Mouse (Mus musculus): Measurements from ENCODE around the gene Unc13b. TPM values are rescaled to one million over a fixed set of nuclear protein-coding genes. Genes with fewer than 3 reads are reported as not detected.

Gene Unc13b
- polyA plus RNA-seq, 1 experiment from 2014 or later = 19.2 TPM

DNA sequence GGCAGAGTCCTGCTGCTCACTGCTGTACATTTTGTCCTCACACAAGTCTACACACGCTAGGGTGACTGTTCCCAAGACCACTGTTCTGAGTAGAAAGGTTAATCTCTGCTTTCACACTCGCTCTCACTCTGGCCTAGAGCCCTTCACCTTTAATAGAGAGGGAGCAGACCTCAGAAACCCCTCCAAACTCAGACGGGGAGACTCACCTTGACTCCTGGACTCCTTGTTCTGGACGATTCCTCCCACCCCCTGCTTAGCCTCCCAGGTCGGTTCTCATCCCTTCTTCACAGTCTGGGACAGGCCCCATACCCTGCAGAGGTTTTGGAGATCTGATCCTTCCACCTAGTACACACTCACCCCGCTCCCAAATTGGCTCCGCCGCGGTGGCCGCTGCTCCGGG, 19.1 kb upstream of the Unc13b start:
- 3% methylated on average over 11 of the region's 11 CpGs for WGBS
- Histone ChIP-seq H3K9ac (peak overlapping the region; percentile 82), H3K4me1 (replicated peaks) (peaks cover 49% of the 10 kb centered on the region), H3K4me2 (peak overlapping the region; percentile 82), H3K9me3 (no peaks in the 10 kb centered on the region), H3K27ac (replicated peaks) (peak overlapping the region; percentile 82), H3K36me3 (peaks cover 17% of the 10 kb centered on the region), H3K4me3 (peak overlapping the region; percentile 94), H3K27me3 (no peaks in the 10 kb centered on the region)
- no peak for ATAC-seq (ENCODE audit: low FRiP score, low read depth)

DNA sequence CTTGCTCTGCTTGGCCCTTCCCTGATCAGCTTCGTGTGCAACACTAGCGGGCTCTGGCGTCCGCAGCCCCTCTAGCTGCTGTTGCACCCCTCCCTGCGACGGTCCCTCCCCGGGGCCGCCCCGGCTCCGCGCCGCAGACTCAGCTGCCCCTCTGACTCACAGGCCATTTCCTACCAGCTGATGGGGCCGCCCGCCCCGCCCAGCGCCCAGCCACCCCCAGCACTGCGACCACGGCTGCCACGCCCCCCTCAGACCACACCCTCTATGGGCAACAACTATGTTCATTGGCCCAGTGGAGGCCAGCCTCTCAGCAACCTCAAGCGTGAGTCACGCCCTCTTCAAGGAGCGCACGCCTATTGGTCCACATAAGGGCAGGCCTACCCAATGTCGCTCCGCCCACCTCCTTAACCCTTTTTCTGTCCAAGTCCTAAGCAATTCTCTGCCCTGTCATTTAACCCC, 18.6 kb upstream of the Unc13b start:
- peaks cover 54% of the 10 kb centered on the region for H3K4me1 ChIP-seq (replicated peaks)
- ATAC-seq (ENCODE audit: low FRiP score, low read depth) = peak; percentile 96

DNA sequence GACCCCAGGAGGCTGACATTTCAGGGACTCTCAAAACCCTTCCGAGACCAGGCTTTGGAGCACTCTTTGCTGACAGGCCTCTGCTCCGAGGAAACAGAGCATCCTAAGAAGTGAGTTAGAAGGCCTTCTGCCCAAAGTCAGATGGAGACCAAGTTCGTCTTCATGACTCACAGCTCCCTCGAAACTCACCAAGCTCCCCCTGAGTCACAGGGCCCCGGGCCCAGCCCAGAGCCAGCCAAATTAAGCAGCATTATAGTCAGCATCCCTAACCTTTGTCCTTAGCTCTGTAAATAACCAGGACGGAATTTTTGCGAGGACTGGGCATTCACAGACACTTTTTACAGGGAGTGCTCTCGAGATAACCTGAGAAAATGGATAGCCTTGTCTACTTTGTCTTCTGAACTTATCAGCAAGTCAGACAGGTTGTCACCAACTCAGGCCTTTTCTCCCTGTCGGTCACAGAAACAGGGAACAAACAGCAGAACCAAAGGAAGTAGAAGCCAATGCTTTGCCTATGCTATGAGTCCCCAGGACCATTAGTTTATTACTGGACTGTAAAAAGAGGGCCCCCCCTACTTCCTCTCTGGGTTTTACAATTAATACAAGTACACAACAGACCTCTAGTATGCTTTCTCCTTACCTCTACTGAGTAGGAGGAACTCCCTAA, 17.7 kb upstream of the Unc13b start:
- Histone ChIP-seq H3K4me3 (no peak overlapping the region), H3K27ac (replicated peaks) (0 out of 2 replicates have a peak overlapping the region, but pooled peaks have one; percentile 22), H3K27me3 (no peaks in the 10 kb centered on the region), H3K9me3 (no peaks in the 10 kb centered on the region), H3K36me3 (peaks cover 4% of the 10 kb centered on the region; the same call in 1 of the 2 replicates), H3K4me2 (no peak overlapping the region), H3K9ac (no peak overlapping the region), H3K4me1 (replicated peaks) (peaks cover 57% of the 10 kb centered on the region)
- ATAC-seq (ENCODE audit: low FRiP score, low read depth) = no peak
- 70% methylated on average over 9 of the region's 9 CpGs for WGBS

More for the DNA sequence above, 18.6 kb upstream of the Unc13b start:
- H3K27ac ChIP-seq (replicated peaks) = peak overlapping the region; percentile 82
- no peaks in the 10 kb centered on the region for H3K27me3 ChIP-seq
- 2% methylated on average over 23 of the region's 25 CpGs for WGBS
- no peaks in the 10 kb centered on the region for H3K9me3 ChIP-seq
- peak overlapping the region; percentile 94 for H3K4me3 ChIP-seq
- H3K36me3 ChIP-seq = peaks cover 12% of the 10 kb centered on the region
- H3K4me2 ChIP-seq = peak overlapping the region; percentile 82
- peak overlapping the region; percentile 82 for H3K9ac ChIP-seq

- Histone ChIP-seq H3K4me2 (peak overlapping the region; percentile 93), H3K9me3 (no peaks in the 10 kb centered on the region), H3K4me3 (peak overlapping the region; percentile 73), H3K4me1 (replicated peaks) (peaks cover 46% of the 10 kb centered on the region), H3K27ac (replicated peaks) (peak overlapping the region; percentile 83), H3K27me3 (no peaks in the 10 kb centered on the region), H3K9ac (0 out of 2 replicates have a peak overlapping the region, but pooled peaks have one; percentile 12), H3K36me3 (no peaks in the 10 kb centered on the region)
- peak; percentile 59 for ATAC-seq (ENCODE audit: low FRiP score, low read depth)
- WGBS = 7% methylated on average over 7 of the region's 7 CpGs
These were observed 15.0 kb upstream of the Unc13b start for GRCm38 (mm10) chr4:43043644-43044357.

- no peak for ATAC-seq (ENCODE audit: low FRiP score, low read depth)
- H3K4me3 ChIP-seq = peak overlapping the region; percentile 73
- peaks cover 37% of the 10 kb centered on the region for H3K4me1 ChIP-seq (replicated peaks)
- peak overlapping the region; percentile 66; the same call in 1 of the 2 replicates for H3K9ac ChIP-seq
- H3K36me3 ChIP-seq = no peaks in the 10 kb centered on the region
- H3K27ac ChIP-seq (replicated peaks) = peak overlapping the region; percentile 83
- H3K4me2 ChIP-seq = peak overlapping the region; percentile 93
- no peaks in the 10 kb centered on the region for H3K27me3 ChIP-seq
- H3K9me3 ChIP-seq = no peaks in the 10 kb centered on the region
- WGBS = 0% methylated on average over 4 of the region's 4 CpGs
These were observed 14.1 kb upstream of the Unc13b start for GRCm38 (mm10) chr4:43044673-43045072.

DNA sequence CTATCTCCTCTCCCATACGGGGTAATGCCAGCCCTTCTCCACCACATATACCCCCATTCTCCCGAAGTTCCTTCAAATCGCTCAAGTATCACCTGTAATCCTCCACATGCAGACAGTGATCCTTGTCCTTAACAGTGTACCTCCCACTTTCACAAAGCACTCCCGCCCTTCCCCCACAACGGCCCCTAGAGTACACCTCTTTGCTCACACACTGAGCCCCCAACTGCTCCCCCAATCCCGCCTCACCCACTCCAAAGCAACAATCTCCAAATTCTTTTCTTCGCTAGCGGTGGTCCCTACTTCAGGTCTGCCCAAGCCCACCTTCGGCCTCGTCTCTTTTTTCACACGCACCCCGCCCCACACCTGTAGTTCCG, 13.5 kb upstream of the Unc13b start:
- H3K4me2 ChIP-seq = peak overlapping the region; percentile 93
- H3K27me3 ChIP-seq = no peaks in the 10 kb centered on the region
- peak; percentile 4 for ATAC-seq (ENCODE audit: low FRiP score, low read depth)
- H3K4me3 ChIP-seq = peak overlapping the region; percentile 73
- H3K9ac ChIP-seq = peak overlapping the region; percentile 66
- peaks cover 36% of the 10 kb centered on the region for H3K4me1 ChIP-seq (replicated peaks)
- H3K27ac ChIP-seq (replicated peaks) = peak overlapping the region; percentile 83
- no peaks in the 10 kb centered on the region for H3K36me3 ChIP-seq
- no peaks in the 10 kb centered on the region for H3K9me3 ChIP-seq
- WGBS = 3% methylated on average over 13 of the region's 13 CpGs

DNA sequence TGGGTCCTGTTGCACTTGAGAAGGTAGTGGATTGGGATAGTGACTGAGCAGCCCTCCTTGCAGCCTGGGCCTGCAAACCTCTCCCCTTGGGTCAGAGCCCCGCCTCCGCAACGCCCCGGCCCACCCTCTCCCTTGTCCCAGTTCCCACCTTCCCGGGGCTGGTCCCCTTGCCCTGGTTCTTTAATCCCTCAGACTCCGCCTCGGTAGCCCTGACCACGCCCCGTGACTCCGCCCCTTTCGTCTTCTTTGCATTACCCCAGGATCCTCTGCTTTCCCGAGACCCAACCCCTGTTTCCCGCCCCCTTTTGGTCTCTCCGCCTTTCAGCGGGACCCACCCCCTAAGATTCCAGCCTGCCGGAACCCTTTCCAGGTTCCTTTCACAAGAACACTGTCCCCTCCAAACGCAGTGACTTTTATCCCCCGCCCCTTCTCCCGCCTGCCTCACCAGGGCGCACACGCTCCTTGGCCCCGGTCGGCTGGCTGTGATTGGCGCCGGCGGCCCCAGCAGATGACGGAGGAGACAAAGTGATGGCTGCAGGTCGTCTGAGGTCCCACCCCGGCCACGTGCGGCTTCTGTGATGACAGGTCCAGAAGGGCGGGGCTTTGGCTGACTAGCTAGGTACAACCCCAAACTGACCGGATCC, 13.0 kb upstream of the Unc13b start, which contains the start of gene Fam214b:
TSS of gene Fam214b (minus strand) at position 562 of the 644 bp plus-strand sequence.
- WGBS = 0% methylated on average over 33 of the region's 33 CpGs
- Histone ChIP-seq H3K9ac (peak within 1 kb of the TSS; percentile 66), H3K4me3 (peak within 1 kb of the TSS; percentile 73), H3K4me2 (peak within 1 kb of the TSS; percentile 93), H3K27me3 (no peaks in the 10 kb centered on the region), H3K27ac (replicated peaks) (peak within 1 kb of the TSS; percentile 83), H3K9me3 (no peaks in the 10 kb centered on the region), H3K36me3 (no peaks in the 10 kb centered on the region), H3K4me1 (replicated peaks) (peaks cover 32% of the 10 kb centered on the region)
- ATAC-seq (ENCODE audit: low FRiP score, low read depth) = peak; percentile 92

GRCm38 (mm10) chr4:43046607-43047006, 12.1 kb upstream of the Unc13b start:
- ATAC-seq (ENCODE audit: low FRiP score, low read depth) = no peak
- no peaks in the 10 kb centered on the region for H3K9me3 ChIP-seq
- peaks cover 30% of the 10 kb centered on the region for H3K4me1 ChIP-seq (replicated peaks)
- H3K27me3 ChIP-seq = no peaks in the 10 kb centered on the region
- no peaks in the 10 kb centered on the region for H3K36me3 ChIP-seq
- H3K9ac ChIP-seq = no peak overlapping the region
- H3K4me3 ChIP-seq = no peak overlapping the region
- no peak overlapping the region for H3K27ac ChIP-seq (replicated peaks)
- WGBS = 62% methylated on average over 5 of the region's 5 CpGs
- H3K4me2 ChIP-seq = peak overlapping the region; percentile 93

GRCm38 (mm10) chr4:43047231-43047630, 11.5 kb upstream of the Unc13b start:
- Histone ChIP-seq H3K4me2 (peak overlapping the region; percentile 93; the same call in 1 of the 2 replicates), H3K27ac (replicated peaks) (no peak overlapping the region), H3K9me3 (no peaks in the 10 kb centered on the region), H3K27me3 (no peaks in the 10 kb centered on the region), H3K9ac (no peak overlapping the region), H3K36me3 (no peaks in the 10 kb centered on the region), H3K4me3 (no peak overlapping the region), H3K4me1 (replicated peaks) (peaks cover 30% of the 10 kb centered on the region)
- WGBS = 8% methylated on average over 5 of the region's 5 CpGs
- ATAC-seq (ENCODE audit: low FRiP score, low read depth) = no peak

DNA sequence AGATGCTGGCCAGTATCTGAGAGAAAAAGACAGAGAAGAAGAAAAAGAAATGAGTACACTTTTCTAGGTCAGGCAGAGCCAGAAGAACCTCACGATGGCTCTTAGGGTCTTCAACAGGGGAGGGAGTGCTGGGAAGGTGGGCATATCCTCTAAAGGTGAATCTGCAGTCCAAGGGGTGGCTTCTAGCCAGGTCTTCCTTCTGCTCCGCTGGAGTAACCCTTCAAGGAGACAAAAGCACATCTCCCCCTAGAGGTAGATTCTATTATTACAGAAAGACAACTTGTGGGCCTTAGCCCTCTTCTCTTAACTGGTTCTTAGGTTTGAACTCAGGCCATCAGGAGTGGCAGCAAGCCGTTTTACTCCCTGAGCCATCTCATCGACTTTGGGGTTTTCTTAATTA, 6.1 kb upstream of the Unc13b start:
- H3K27ac ChIP-seq (replicated peaks) = no peak overlapping the region
- H3K9me3 ChIP-seq = no peaks in the 10 kb centered on the region
- H3K27me3 ChIP-seq = no peaks in the 10 kb centered on the region
- H3K9ac ChIP-seq = no peak overlapping the region
- H3K4me1 ChIP-seq (replicated peaks) = no peaks in the 10 kb centered on the region
- H3K4me2 ChIP-seq = no peak overlapping the region
- WGBS = 9% methylated on average over 4 of the region's 4 CpGs
- no peak for ATAC-seq (ENCODE audit: low FRiP score, low read depth)
- no peak overlapping the region for H3K4me3 ChIP-seq
- no peaks in the 10 kb centered on the region for H3K36me3 ChIP-seq

- peaks cover 17% of the 10 kb centered on the region for H3K4me1 ChIP-seq (replicated peaks)
- H3K4me2 ChIP-seq = no peak overlapping the region
- WGBS = 95% methylated on average over 5 of the region's 5 CpGs
- no peak overlapping the region for H3K9ac ChIP-seq
- no peak for ATAC-seq (ENCODE audit: low FRiP score, low read depth)
- H3K9me3 ChIP-seq = no peaks in the 10 kb centered on the region
- H3K27me3 ChIP-seq = no peaks in the 10 kb centered on the region
- H3K4me3 ChIP-seq = no peak overlapping the region
- H3K27ac ChIP-seq (replicated peaks) = no peak overlapping the region
- no peaks in the 10 kb centered on the region for H3K36me3 ChIP-seq
These were observed 1.1 kb upstream of the Unc13b start for GRCm38 (mm10) chr4:43057654-43058053.

DNA sequence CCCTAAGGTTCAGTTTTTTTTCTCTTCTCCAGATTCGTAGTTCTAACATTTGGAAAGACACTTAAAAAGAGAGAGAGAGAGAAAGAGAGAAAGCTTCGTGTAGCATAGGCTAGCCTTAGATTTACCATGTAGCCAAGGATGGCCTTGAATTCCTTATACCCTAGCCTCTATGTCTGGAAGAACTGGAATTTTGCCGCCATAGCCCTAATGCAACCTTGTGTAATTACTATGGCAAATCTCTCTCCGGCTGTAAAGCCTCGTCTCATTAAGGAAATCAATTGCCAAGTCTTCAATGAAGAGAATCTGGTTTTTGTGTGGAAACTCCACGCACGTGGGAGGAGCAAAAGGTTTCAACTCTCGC, 381 bp upstream of the Unc13b start:
- Histone ChIP-seq H3K9me3 (no peaks in the 10 kb centered on the region), H3K4me2 (peak overlapping the region; percentile 69), H3K27me3 (no peaks in the 10 kb centered on the region), H3K36me3 (no peaks in the 10 kb centered on the region), H3K27ac (replicated peaks) (peak overlapping the region; percentile 86), H3K9ac (peak overlapping the region; percentile 72; the same call in 1 of the 2 replicates), H3K4me1 (replicated peaks) (peaks cover 17% of the 10 kb centered on the region), H3K4me3 (peak overlapping the region; percentile 77)
- WGBS = 20% methylated on average over 8 of the region's 8 CpGs
- no peak for ATAC-seq (ENCODE audit: low FRiP score, low read depth)

Data from hindbrain, embryonic 15.5 days (tissue).